Mouse (Mus musculus) embryo, embryonic 10.5 days (tissue): ENCODE results near the gene Cypt2.
"Not testable (repeated sequence)": the region's sequence is repeated elsewhere in the genome, so short reads cannot be mapped to it uniquely, and the experiment has no call there.

Experiments used
- DNase-seq: peaks from one replicate; pipeline ENCODE4 v3.0.0-alpha.2; 2015; ENCODE audit warnings: low spot score

Gene Cypt2

GRCm38 (mm10) chrX:105499472-105499871 lies at the start of gene Cypt2:
Gene Cypt2, plus strand, starts transcription at chrX:105499772.
- not testable (repeated sequence) for DNase-seq

- no peak for DNase-seq
These were observed 46.7 kb downstream of the Cypt2 start for GRCm38 (mm10) chrX:105546234-105546633.
